9 mouse cellular contexts compared by ENCODE assay signal in genomic region chr2:168107356-168107755, GRCm38 (mm10). TPM values are rescaled to one million over a fixed set of nuclear protein-coding genes. Genes with fewer than 3 reads are reported as not detected.
DNase-seq lines count a peak whose midpoint lies in the region; ATAC-seq lines count a peak whose summit lies in the region.
"Had no signal": no experiment of that assay in that cellular context is flagged by ENCODE, and none has a peak within 500 bp of the region (broad histone marks: within the 10 kb centered on the region; RNA-seq: fewer than 3 reads in every experiment).

No protein-coding gene starts in this region.

- H3K36me3 ChIP-seq in kidney, embryonic 16.5 days (ENCODE audit: insufficient read depth, low read length) = no peaks in the 10 kb centered on the region
- H3K36me3 ChIP-seq in embryonic facial prominence, embryonic 15.5 days = no peaks in the 10 kb centered on the region
- H3K36me3 ChIP-seq in hindbrain, embryonic 16.5 days (ENCODE audit: control insufficient read depth, insufficient read depth, low read length) = no peaks in the 10 kb centered on the region
- H3K36me3 ChIP-seq in neural tube, embryonic 12.5 days = no peaks in the 10 kb centered on the region
- H3K36me3 ChIP-seq: limb, embryonic 15.5 days had no signal

- no peak for ATAC-seq in kidney, embryonic 16.5 days (ENCODE audit: low FRiP score, low TSS enrichment)
- no peak for ATAC-seq in embryonic facial prominence, embryonic 15.5 days (ENCODE audit: insufficient number of reproducible peaks, low FRiP score, low TSS enrichment, low read depth)
- peak; percentile 28; the same call in 1 of the 2 replicates for ATAC-seq in hindbrain, embryonic 16.5 days
- ATAC-seq in neural tube, embryonic 12.5 days (ENCODE audit: low FRiP score, low read depth) = peak; percentile 53

- H3K9me3 ChIP-seq in kidney, embryonic 16.5 days (ENCODE audit: low read length) = no peaks in the 10 kb centered on the region
- H3K9me3 ChIP-seq in embryonic facial prominence, embryonic 15.5 days (replicated peaks) = no peaks in the 10 kb centered on the region
- H3K9me3 ChIP-seq in hindbrain, embryonic 16.5 days (ENCODE audit: control insufficient read depth, low read length) = no peaks in the 10 kb centered on the region
- H3K9me3 ChIP-seq in neural tube, embryonic 12.5 days = no peaks in the 10 kb centered on the region
- H3K9me3 ChIP-seq: limb, embryonic 15.5 days had no signal

- H3K27me3 ChIP-seq in kidney, embryonic 16.5 days (ENCODE audit: insufficient read depth, low read length) = no peaks in the 10 kb centered on the region
- no peaks in the 10 kb centered on the region for H3K27me3 ChIP-seq in embryonic facial prominence, embryonic 15.5 days
- no peaks in the 10 kb centered on the region for H3K27me3 ChIP-seq in hindbrain, embryonic 16.5 days (replicated peaks; ENCODE audit: control insufficient read depth, insufficient read depth, low read length)
- H3K27me3 ChIP-seq in neural tube, embryonic 12.5 days (replicated peaks) = no peaks in the 10 kb centered on the region
- H3K27me3 ChIP-seq: limb, embryonic 15.5 days had no signal

- no peak overlapping the region for H3K9ac ChIP-seq in kidney, embryonic 16.5 days (replicated peaks; ENCODE audit: low read length)
- no peak overlapping the region for H3K9ac ChIP-seq in embryonic facial prominence, embryonic 15.5 days
- H3K9ac ChIP-seq in hindbrain, embryonic 16.5 days (ENCODE audit: low read depth, low read length) = no peak overlapping the region
- no peak overlapping the region for H3K9ac ChIP-seq in neural tube, embryonic 12.5 days
- H3K9ac ChIP-seq: limb, embryonic 15.5 days had no signal

- H3K27ac ChIP-seq in kidney, embryonic 16.5 days (ENCODE audit: low read length) = no peak overlapping the region
- peak overlapping the region; percentile 29 for H3K27ac ChIP-seq in embryonic facial prominence, embryonic 15.5 days (replicated peaks)
- peak overlapping the region; percentile 65; the same call in 1 of the 2 replicates for H3K27ac ChIP-seq in hindbrain, embryonic 16.5 days (ENCODE audit: low read depth, low read length)
- H3K27ac ChIP-seq in neural tube, embryonic 12.5 days = peak overlapping the region; percentile 62; the same call in 1 of the 2 replicates

- H3K4me3 ChIP-seq in kidney, embryonic 16.5 days (ENCODE audit: low read length) = no peak overlapping the region
- no peak overlapping the region for H3K4me3 ChIP-seq in embryonic facial prominence, embryonic 15.5 days (replicated peaks)
- H3K4me3 ChIP-seq in hindbrain, embryonic 16.5 days (ENCODE audit: low read length) = no peak overlapping the region
- H3K4me3 ChIP-seq in neural tube, embryonic 12.5 days = no peak overlapping the region
- H3K4me3 ChIP-seq: erythroblast, embryonic 14.5 days had no signal

- WGBS in kidney, embryonic 16.5 days = 72% methylated on average over 15 of the region's 15 CpGs
- WGBS in embryonic facial prominence, embryonic 15.5 days = 84% methylated on average over 15 of the region's 15 CpGs
- WGBS in hindbrain, embryonic 16.5 days = 46% methylated on average over 15 of the region's 15 CpGs
- WGBS in neural tube, embryonic 12.5 days = 70% methylated on average over 15 of the region's 15 CpGs

- no peak overlapping the region for H3K4me2 ChIP-seq in kidney, embryonic 16.5 days (replicated peaks; ENCODE audit: low read depth, low read length)
- peak overlapping the region; percentile 39; the same call in 1 of the 2 replicates for H3K4me2 ChIP-seq in embryonic facial prominence, embryonic 15.5 days (replicated peaks)
- peak overlapping the region; percentile 55; the same call in 1 of the 2 replicates for H3K4me2 ChIP-seq in hindbrain, embryonic 16.5 days (ENCODE audit: low read length)
- peak overlapping the region; percentile 29; the same call in 1 of the 2 replicates for H3K4me2 ChIP-seq in neural tube, embryonic 12.5 days (replicated peaks)

- H3K4me1 ChIP-seq in kidney, embryonic 16.5 days (ENCODE audit: insufficient read depth, low read length) = peaks cover 9% of the 10 kb centered on the region; the same call in 1 of the 2 replicates
- peaks cover 17% of the 10 kb centered on the region for H3K4me1 ChIP-seq in embryonic facial prominence, embryonic 15.5 days
- peaks cover 6% of the 10 kb centered on the region for H3K4me1 ChIP-seq in hindbrain, embryonic 16.5 days (ENCODE audit: control insufficient read depth, insufficient read depth, low read depth, low read length)
- peaks cover 6% of the 10 kb centered on the region; the same call in 1 of the 2 replicates for H3K4me1 ChIP-seq in neural tube, embryonic 12.5 days

- peak; percentile 77 for DNase-seq in kidney, adult 11 months
- DNase-seq in ovary, postnatal 36 days (ENCODE audit: low spot score) = no peak
- no peak for DNase-seq in lung, postnatal 10 days

RNA-seq across cellular contexts. Expression of gene Pard6b, which starts 26.6 kb away (rescaled TPM):
- polyA plus RNA-seq in kidney, embryonic 16.5 days (2015; fragmentation: Nextera tagmentation; extraction: Ambion mirVana) = 20.0 and 23.9 TPM in 2 replicates
- 3.6 and 4.1 TPM in 2 replicates for polyA plus RNA-seq in embryonic facial prominence, embryonic 15.5 days (2015; fragmentation: Nextera tagmentation; extraction: Ambion mirVana)
- polyA plus RNA-seq in hindbrain, embryonic 16.5 days (2015; fragmentation: Nextera tagmentation; extraction: Ambion mirVana) = 4.5 and 6.6 TPM in 2 replicates
- polyA plus RNA-seq in neural tube, embryonic 12.5 days (2016; fragmentation: Nextera tagmentation; extraction: Ambion mirVana) = 9.3 and 10.1 TPM in 2 replicates

Comparison
In these comparisons a context has a peak if more than half of its experiments do, and no peak if none do; other contexts are left out.
1. ATAC-seq: peak in hindbrain, embryonic 16.5 days (single experiment) and neural tube, embryonic 12.5 days (single experiment); none in kidney, embryonic 16.5 days (single experiment) and embryonic facial prominence, embryonic 15.5 days (single experiment).